Mouse (Mus musculus) kidney, adult 18-20 months (tissue): ENCODE results near the gene Adcy6.

ENCODE experiments used
- DNase-seq: peaks from one replicate; pipeline ENCODE4 v3.0.0; 2021

The Adcy6 gene

DNA sequence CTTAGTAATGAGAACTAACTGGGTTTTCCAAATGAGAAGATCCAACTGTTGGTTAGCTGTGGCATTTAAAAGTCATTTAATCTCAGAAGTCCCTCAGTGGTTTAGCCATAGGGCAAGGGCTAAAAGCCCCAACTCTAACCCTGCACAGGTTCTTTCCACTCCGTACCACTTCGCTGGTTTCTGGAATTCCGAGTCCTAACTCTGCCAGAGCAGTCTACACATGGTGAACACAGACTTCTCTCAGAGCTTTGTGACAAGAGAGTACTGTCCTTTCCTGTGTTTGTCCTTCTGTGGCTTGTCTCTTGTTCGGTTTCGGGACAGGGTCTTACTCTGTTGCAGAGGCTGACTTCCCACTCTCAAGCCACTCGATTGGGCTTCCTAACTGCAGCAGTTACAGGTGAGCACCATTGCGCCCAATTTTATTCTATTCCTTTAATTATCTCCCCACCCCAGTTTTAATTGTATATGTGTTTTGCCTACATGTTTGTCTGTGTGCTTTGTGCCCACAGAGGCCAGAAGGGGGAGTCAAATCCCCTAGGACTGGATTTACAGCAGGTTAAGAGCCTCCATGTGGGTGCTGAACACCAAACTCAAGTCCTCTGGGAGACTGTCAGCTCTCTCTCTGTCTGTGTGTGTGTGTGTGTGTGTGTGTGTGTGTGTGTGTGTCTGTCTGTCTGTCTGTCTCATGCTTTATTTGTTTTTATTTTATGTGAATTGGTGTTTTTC lies 16.8 kb upstream of the Adcy6 start:
- no peak for DNase-seq

DNA sequence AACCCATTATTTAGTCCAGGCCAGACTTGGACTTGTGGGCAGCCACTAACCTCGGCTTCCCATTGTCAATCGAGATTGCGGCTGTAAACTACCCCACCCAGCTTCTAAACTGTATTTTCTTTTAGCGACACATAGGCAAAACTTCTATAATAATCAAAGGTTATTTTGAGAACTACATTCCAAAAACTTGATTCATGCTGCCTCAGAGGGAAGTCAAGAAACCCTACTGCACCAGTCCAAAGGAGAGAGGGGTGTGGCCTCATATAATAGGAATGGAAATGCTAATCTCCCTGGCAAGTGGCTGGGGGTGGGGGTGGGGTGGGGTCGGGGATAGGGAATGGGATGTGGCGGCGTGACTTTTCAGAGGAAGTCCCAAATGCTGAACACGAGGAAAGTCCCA lies 16.2 kb upstream of the Adcy6 start:
- DNase-seq: no peak

DNA sequence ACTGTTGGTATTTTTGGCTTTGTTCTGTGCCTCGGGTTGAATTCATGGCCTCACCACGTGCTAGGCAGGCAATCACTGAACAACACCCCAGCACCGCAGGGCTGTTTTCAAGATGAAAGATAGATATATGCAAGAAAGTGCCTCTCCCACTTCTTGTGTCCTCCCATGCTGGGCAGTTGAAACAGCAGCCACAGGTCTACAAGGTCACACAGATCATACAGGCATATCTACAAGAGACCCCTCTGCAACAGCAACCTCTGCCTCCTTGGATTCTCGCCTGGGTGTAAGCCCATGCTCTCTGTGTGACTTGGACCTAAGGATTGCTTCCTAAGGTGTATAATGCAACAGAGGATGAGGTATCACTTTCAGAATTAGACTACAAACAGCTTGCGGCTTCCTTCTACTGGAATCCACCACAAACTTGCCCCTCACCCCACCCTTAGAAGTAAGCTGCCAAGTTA lies 13.5 kb upstream of the Adcy6 start:
- no peak for DNase-seq

DNA sequence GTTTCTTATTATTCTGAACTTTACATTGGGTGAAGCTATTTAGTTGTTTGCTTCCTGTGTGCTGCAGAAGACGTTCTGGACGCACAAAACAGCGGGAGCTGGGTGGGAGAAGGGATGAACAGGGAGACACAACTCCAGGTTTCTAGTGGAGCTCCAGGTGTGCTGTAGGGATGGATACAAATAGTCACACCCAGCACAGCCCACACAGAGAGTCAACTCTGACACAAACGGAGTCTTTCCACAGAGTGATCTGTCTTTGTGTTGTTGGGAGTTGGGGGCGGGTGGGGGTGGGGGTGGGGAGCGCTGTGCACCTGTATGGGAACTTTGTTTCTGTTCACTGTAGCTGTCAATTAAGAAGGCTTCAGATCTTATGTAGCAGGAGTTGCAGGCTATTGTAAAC lies 12.8 kb upstream of the Adcy6 start:
- no peak for DNase-seq

DNA sequence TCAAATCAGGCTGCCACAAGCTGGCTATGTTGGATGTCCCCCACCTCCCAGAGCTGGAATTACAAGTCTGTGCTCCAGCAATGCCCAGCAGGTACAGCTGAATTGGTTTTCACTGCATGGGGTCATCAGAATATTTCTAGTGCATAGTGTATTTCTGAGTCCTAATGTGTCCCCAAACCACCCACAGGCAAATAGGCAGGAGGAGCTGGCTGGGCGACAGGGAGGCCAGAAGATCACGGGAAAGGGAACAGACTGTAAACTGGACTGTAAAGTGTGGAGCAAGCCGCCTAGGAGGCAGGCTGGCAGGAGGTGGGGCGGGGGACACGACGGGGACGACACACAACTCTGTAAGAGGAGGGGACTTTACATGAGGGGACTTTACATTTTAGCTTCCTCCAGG lies 12.3 kb upstream of the Adcy6 start:
- DNase-seq: peak; percentile 44

DNA sequence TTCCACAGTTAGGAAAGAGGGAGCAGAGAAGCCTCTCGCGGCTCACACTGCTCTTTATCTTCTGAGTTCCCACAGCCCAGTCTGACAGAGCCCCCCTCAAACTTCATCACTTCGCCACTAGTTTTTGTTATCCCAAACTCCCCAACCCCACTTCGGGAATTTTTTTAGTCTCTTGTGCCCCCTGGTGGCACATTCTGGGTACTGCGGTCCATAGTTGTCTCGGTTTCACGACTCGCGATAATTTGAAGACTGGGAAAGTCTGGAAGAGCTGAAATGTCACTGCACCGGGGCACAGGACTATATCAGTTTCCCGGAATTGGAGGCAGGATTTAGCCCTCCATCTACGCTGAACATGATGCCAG lies 7.3 kb upstream of the Adcy6 start:
- peak; percentile 89 for DNase-seq

DNA sequence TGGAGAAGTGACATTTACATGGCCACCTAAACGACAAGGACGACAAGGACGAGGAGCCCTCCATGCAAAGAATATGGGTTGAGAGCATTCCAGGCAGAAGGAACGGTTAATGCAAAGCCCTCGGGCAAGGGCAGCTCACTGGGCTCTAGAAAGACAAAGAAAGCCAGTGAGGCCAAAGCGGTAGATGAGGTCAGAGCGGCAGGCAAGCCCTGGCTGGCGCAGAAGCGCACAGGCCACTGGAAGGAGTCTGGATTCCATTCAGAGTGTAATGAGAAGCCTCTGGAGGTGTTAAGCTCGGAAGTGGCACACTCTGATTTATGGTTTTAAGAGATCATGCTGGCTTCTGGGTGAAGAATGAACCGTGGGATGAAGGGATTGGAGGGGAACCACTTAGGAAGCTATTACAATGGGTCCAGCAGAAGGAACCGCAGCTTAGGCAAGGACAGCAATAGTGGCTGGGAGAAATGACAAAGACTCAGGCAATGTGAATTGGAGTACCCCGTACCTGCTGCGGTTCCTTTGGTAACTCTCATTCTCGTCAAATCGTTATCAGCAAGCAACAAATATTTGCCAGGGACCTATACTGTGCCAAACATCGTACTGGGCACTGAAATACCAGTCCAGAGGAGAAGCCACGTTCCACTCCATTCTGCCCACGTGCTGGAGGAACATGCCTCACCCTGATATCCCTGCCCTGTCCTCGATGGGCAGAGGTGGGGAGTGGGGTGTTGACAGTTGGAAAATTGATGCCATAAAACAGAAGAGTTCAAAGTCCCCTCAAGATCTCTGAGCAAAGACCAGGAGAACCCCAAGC lies 6.7 kb upstream of the Adcy6 start:
- peak; percentile 55 for DNase-seq

DNA sequence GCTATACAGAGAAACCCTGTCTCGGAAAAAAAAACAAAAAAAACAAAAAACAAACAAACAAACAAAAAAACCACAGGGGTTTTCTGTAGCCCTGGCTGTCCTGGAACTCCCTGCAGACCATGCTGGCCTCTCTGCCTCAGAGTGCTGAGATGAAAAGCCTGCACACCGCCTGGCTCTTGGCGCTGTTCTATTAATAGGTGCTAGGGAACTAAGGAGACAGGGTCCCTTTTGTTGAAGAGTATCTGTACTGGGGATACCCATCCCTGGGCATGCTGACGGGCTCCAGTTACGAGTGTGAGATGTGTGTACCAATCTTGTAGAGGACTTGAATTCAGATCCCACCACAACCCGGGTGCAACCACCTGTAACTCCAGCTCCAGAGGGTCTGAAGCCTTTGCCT lies 5.9 kb upstream of the Adcy6 start:
- DNase-seq: no peak

DNA sequence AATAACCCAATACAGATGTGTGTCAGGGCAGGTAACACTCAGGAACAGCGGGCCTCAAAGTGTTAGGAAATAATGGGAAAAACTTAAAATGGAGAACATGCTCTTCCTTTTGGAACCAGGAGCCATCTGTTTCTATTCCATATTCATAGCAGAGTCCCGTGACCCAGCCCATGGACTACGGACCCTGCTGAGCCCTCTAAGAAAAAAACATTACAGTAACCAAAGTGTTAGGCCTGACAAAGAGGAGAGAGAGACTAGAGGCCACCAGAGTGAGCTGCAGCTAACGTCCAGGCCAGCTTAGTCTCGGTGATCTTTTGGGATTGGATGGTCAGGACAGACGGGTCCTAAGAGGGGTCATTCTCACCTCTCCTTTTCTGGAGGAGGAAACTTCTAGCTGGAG lies 5.1 kb upstream of the Adcy6 start:
- peak; percentile 55 for DNase-seq

DNA sequence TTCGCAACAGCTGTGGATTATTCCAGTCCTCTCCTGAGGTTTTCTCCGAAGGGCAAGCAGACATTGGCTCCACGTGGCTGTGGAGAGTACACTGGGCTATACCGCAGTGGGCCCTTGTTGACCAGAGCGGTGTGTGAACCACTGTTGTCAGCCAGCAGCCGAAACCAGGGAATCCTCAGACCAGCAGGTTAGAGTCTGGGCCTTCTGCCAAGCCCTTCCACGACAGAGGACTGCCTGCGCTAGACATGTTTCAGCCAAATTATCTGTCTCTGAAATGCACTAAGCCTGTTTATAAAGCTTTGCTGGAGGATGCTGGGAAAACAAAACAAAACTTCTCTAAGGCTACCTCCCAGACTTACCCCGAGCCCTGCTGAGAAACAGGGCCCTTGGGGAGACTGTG lies 4.7 kb upstream of the Adcy6 start:
- peak; percentile 72 for DNase-seq

DNA sequence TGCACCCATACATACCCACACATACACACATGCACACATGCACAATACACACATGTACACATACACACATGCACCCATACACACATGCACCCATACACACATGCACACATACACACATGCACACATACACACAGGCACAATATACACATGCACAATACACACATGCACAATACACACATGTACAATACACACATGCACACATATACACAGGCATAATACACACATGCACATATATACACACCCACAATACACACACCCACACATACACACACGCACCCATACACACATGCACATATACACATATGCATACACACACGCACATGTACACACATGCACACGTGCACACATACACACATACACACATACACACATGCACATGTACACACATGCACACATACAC lies 2.4 kb upstream of the Adcy6 start:
- no peak for DNase-seq

DNA sequence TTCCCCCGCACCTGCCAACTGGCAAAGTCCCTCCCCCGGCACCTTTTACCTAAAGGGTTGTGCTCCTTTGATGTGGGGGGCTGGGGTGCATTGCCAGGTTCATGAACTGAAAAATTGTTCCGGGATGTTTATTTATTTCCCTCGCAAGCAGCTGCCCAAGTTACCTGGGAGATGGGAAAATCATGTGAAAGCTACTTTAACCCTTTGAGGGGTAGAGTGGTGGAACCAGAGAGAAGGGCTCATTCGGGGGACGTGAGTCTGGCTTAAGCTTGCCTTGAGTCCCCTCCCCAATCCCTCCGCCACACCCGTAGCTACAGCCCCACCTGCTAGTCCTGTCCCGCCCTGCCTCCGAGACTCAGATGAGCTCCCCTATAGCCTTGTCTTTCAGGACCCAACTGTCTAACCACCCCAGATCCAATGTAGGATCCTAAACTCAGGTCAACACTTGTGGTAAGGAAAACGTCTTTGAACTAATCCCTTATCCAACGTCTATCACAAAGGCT lies 306 bp upstream of the Adcy6 start:
- DNase-seq: no peak

DNA sequence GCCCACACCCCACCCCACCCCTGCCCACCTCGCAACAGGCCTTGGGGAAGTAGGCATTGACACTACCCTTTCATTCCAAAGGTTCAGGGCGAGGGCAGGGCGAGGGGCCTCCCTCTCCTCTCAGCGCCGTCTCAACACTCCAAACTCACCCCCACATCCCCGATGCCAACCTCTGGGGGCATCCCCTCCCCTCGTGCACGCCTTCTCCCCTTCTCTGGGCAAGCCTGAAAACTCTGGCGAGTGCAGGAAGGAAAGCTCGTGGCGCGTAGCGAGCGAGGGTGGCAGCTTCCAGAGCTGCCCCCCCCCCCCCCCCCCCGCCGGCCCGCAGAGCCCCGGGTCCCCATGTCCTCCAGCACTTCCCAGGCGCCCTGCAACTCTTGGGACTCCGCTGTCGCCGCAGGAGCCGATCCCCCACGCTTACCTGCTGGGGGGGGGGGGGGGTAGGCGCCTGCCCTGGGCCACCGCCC lies 1.1 kb downstream of the Adcy6 start:
- DNase-seq: no peak

DNA sequence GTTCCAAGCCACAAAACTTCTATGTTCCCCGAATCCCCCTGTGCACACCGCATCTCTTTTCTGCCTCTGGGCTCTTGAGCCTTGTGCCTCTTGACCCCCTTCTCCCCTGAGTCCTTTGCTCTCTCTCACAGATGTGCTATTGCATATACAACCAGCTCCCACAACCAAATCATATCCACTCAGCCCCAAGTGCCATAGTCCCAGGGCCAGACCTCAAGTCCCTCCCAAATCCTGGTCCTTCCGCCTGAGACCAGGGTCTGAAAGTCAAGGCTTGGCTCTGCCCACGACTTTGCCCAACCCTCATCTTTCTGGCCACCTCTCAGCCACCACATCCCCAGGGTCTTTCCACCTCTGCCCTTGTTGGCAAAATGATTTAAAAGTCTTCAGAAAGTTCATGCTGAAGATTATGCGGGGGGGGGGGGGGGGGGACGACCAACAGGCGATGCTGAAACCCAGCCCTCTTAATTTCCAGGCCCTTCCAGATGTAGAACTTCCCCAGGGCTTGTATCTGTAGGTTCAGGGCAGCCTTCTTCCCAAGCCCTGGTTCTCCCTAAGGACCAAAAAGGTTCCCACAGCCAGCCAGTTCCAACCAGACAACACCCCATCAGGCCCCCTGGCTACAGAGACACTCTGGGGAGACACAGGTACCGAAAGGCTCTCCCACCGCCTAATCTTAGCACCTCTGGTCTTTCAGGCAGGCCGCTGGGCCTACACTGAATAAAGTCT lies 1.7 kb downstream of the Adcy6 start:
- peak; percentile 52 for DNase-seq

DNA sequence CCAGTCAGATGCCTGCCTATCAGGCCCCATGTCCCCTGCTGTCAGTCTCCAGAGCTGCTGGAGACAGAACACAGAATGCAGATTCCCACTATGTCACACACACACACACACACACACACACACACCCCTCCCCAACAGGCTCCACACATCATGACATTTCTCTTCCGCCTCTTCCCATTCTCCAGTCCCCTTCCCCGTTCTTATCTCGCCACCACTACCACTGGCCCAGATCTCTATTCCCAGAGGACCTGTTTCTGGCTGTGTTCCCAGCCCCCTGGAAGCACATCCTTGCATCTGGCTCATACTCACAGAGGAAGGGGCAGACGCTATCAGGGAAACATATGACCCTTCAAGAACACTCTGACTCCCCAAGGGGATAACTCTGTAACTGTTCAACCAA lies 2.3 kb downstream of the Adcy6 start:
- peak; percentile 72 for DNase-seq

DNA sequence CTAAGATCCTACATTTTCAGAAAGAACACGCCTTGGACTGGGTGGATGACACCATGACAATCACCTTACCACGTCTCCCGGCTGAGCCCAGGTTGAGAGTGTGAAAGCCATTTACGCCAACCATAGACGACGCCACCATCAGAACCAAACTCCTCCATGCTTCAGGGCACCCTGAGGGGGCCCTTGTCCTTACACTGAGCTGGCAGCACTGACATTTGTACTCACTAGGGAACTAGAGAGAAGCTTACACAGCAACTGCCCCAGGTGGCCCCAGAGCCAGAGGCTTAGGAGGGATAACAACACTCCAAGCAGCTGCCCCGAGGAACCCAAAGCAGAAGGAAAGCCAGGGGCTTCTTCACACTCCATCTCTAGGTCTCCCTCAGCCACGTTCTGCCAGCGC lies 3.1 kb downstream of the Adcy6 start:
- no peak for DNase-seq

DNA sequence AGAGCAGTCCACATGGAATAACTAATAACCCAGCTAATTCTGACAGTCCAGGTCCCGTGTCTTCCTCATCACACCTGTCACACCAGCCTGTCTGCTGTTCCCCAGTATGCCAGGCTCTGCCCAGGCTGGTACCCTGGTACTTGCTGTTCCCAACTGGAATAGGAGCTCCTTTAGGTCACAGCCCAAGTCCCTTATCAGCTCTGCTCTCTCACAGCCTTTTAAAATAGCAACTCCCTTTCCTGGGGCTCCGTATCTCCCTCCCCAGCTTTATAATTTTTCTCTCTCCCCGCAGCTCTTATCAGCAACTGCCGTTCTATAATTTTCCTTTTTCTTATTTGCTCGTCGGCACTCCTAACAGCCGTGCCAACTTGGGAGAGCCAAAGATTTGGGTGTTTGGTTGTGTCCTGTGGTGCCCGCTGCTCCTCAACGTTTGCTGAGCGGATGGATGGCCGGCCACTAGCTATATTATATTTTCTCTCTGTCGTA lies 3.8 kb downstream of the Adcy6 start:
- no peak for DNase-seq

DNA sequence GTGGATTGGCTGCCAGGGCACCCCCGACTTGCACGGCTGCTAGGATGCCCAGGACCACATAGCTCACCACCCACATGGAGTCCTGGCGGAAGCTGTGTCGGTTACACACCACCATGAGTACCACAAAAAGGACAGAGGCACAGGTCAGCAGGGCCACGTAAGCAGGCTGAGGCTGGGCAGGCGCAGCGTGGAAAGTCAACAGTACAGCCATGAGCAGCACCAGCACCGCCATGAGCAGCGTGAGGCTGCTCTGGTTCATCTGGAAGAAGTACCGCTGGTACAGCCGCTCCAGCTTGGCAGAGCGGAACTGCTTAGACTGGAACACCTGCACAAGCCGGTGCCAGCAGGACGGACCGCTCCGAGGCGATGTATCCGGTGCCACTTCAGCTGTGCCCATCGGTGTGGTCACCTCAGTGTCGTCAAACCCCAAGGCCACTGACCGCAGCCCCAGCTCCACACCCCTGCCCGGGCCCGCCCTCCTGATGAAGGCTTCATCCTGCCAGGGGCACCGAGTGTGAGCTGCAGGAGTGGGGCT lies 5.8 kb downstream of the Adcy6 start:
- DNase-seq: peak; percentile 48

DNA sequence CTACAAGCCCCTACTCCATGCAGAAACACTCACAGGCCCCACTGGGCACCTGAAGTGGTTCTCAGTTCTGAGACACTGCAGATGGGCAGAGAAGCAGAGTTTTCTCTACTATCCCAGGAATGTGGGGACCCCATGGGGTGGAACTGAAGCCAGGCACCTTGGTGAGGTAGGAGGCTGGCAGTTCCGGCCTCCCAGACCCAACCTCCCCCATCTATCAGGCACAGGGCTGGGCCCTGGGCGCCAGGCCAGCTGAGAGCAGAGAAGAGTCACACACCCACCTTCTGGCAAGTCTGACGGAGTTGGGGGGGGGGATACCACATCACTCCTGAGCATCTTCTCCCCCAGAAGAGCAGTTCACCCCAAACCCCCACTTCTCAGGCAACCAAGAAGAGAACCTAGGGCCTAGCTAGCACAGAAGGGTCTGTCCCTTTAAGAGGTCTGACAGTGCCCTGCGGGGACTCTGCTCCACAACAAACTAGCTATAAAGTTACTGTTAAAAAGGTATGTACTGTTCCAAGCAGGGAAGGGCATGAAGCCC lies 6.9 kb downstream of the Adcy6 start:
- DNase-seq: peak; percentile 60

DNA sequence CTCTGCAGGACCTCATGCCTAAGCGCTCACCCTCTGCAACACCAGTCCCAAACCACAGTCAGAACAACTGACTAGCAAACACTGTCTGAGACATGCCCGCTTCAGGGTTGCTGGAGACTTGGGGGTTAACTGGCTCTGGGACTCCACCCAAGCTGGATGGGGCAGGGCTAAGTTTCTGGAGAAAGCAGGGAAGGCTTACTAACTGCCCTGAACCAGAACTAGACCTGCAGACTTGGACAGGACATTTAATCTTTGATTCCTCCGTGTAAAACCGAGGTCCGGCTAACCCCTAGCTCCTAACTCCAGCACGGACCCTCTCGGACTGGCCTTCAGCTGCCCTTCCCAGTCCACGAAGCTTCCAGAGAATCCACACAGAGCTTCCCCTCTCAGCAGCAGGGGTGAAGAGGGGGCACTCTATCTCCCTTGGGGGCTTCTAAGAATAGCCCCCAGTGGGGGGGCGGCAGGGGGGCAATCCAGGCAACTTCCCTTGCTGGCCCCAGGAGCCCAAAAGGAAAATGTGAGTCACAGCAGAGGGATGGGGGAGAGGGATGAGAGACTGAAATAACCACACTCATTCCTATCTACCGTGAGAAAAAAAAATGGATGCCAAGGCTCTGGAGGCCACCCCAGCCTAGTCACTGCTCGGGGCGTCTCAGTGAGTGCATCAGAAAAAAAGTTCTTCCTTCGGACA lies 7.5 kb downstream of the Adcy6 start:
- DNase-seq: peak; percentile 48

DNA sequence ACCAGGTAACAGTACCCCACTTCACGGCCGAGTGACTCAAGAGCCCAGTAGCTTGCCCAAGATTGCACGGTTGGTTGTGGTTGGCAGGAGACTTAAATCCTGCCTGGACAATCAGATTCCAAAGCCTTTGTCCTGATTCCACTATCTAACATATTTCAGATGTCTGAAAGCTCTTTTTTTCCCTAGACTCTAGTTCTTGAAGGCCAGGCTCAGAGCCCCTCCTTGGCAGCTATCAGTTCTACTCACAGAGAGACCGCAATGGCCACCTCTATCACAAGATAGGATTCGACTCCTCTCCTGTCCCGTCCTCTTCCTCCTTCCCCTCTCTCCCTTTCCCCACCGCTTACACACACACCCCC lies 8.1 kb downstream of the Adcy6 start:
- DNase-seq: no peak

DNA sequence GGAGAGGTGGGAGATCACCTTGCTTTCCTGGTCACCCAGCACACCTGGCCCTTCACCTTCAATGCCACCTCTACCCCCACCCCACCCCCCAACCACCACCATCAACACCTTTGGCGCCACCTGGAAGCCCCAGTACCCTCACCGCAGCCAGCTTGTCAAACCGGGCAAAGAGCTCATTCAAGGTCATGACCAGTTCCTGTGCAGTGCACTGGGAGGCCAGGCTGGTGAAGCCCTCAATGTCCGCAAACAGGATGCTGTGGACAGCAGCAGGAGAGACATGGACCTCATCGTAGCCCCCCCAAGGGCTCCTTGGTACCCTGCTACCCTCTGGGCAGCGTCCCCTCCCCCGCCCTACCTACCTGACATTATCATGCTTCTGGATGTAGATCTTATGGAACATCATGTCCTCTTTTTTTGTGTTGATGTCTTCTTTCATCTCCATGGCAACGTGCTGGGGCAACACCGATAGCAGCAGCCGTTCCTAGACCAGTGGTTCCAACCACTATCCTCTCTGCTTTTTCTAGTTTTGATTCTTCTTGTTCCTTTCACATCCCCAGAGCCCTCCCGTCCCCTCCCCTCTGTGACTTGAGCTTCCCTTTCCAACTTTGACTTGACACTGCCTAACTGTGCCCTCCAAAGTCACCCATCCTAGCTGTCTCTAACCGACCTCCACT lies 9.7 kb downstream of the Adcy6 start:
- no peak for DNase-seq
